Mouse (Mus musculus): Measurements from ENCODE around the gene Asah2. TPM values are rescaled to one million over a fixed set of nuclear protein-coding genes. Genes with fewer than 3 reads are reported as not detected.
"Not testable (repeated sequence)": the region's sequence is repeated elsewhere in the genome, so short reads cannot be mapped to it uniquely, and the experiment has no call there.

Asah2 gene
- polyA plus RNA-seq, 1 experiment from 2014 or later: 4.4 TPM

GRCm38 (mm10) chr19:32098582-32098981, 9.4 kb downstream of the Asah2 start:
- DNase-seq (ENCODE audit: low spot score): no peak

DNA sequence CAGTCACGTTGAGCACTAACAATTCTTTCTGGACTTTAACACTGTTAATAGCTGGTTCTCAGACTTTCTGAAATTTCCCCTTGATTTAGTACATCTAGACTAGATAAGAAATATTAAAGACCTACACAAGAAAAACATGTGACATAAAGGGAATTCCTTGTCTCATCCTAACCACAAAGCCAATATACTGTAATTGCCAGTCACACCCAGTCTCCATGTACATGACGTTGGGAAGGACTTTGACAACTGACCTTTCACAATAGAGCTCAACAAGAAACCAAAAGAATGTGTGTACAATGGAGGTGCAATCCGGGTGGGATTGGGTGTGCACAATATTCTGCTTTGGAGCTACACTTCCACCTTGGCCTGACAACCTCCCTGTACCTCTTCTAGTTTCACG, 15.7 kb downstream of the Asah2 start:
- ATAC-seq (ENCODE audit: low FRiP score, low TSS enrichment) (no peak), DNase-seq (ENCODE audit: low spot score) (no peak)
- TF ChIP-seq EP300 (optimal IDR thresholded peaks at IDR 0.05): no peak
- no peak for TF ChIP-seq CTCF (IDR thresholded peaks at IDR 0.05; ENCODE audit: low read depth)
- no peak overlapping the region for H3K4me3 ChIP-seq (ENCODE audit: low read depth, low read length)
- no peak overlapping the region for H3K4me2 ChIP-seq (replicated peaks; ENCODE audit: low read depth)
- no peaks in the 10 kb centered on the region for H3K4me1 ChIP-seq (replicated peaks; ENCODE audit: control insufficient read depth, insufficient read depth)
- H3K27me3 ChIP-seq (ENCODE audit: control insufficient read depth, insufficient read depth, low read length): no peaks in the 10 kb centered on the region
- no peak overlapping the region for H3K27ac ChIP-seq (replicated peaks)
- H3K36me3 ChIP-seq (ENCODE audit: control insufficient read depth, insufficient read depth, low read length): no peaks in the 10 kb centered on the region
- no peaks in the 10 kb centered on the region for H3K9me3 ChIP-seq (ENCODE audit: control insufficient read depth, low read length)
- H3K9ac ChIP-seq (ENCODE audit: low read length): no peak overlapping the region
- WGBS: 70% methylated on average over 4 of the region's 4 CpGs

More at GRCm38 (mm10) chr19:32098582-32098981, 9.4 kb downstream of the Asah2 start:
- no peak overlapping the region for H3K27ac ChIP-seq (replicated peaks)
- no peak for TF ChIP-seq EP300 (optimal IDR thresholded peaks at IDR 0.05)
- TF ChIP-seq CTCF (IDR thresholded peaks at IDR 0.05; ENCODE audit: low read depth): peak; percentile 49
- no peaks in the 10 kb centered on the region for H3K36me3 ChIP-seq (ENCODE audit: control insufficient read depth, insufficient read depth, low read length)
- no peaks in the 10 kb centered on the region for H3K9me3 ChIP-seq (ENCODE audit: control insufficient read depth, low read length)
- WGBS: 72% methylated on average over 3 of the region's 3 CpGs
- no peak for ATAC-seq (ENCODE audit: low FRiP score, low TSS enrichment)
- H3K9ac ChIP-seq (ENCODE audit: low read length): no peak overlapping the region
- H3K27me3 ChIP-seq (ENCODE audit: control insufficient read depth, insufficient read depth, low read length): no peaks in the 10 kb centered on the region
- H3K4me2 ChIP-seq (replicated peaks; ENCODE audit: low read depth): no peak overlapping the region
- H3K4me3 ChIP-seq (ENCODE audit: low read depth, low read length): no peak overlapping the region
- H3K4me1 ChIP-seq (replicated peaks; ENCODE audit: control insufficient read depth, insufficient read depth): no peaks in the 10 kb centered on the region

GRCm38 (mm10) chr19:32090804-32091203, 17.2 kb downstream of the Asah2 start:
- WGBS: 84% methylated on average over 4 of the region's 4 CpGs
- H3K36me3 ChIP-seq (ENCODE audit: control insufficient read depth, insufficient read depth, low read length): no peaks in the 10 kb centered on the region
- no peak for DNase-seq (ENCODE audit: low spot score)

GRCm38 (mm10) chr19:32088570-32088969, 19.4 kb downstream of the Asah2 start:
- Histone ChIP-seq H3K27ac (replicated peaks) (no peak overlapping the region), H3K27me3 (ENCODE audit: control insufficient read depth, insufficient read depth, low read length) (no peaks in the 10 kb centered on the region), H3K36me3 (ENCODE audit: control insufficient read depth, insufficient read depth, low read length) (no peaks in the 10 kb centered on the region), H3K4me1 (replicated peaks; ENCODE audit: control insufficient read depth, insufficient read depth) (no peaks in the 10 kb centered on the region), H3K9ac (ENCODE audit: low read length) (no peak overlapping the region), H3K4me3 (ENCODE audit: low read depth, low read length) (no peak overlapping the region), H3K4me2 (replicated peaks; ENCODE audit: low read depth) (no peak overlapping the region), H3K9me3 (ENCODE audit: control insufficient read depth, low read length) (no peaks in the 10 kb centered on the region)
- 71% methylated on average over 1 of the region's 1 CpGs for WGBS
- TF ChIP-seq CTCF (IDR thresholded peaks at IDR 0.05; ENCODE audit: low read depth): no peak
- TF ChIP-seq EP300 (optimal IDR thresholded peaks at IDR 0.05): no peak
- no peak for DNase-seq (ENCODE audit: low spot score)
- no peak for ATAC-seq (ENCODE audit: low FRiP score, low TSS enrichment)

More at GRCm38 (mm10) chr19:32090804-32091203, 17.2 kb downstream of the Asah2 start:
- no peak overlapping the region for H3K4me2 ChIP-seq (replicated peaks; ENCODE audit: low read depth)
- no peaks in the 10 kb centered on the region for H3K27me3 ChIP-seq (ENCODE audit: control insufficient read depth, insufficient read depth, low read length)
- no peak overlapping the region for H3K27ac ChIP-seq (replicated peaks)
- H3K4me3 ChIP-seq (ENCODE audit: low read depth, low read length): no peak overlapping the region
- ATAC-seq (ENCODE audit: low FRiP score, low TSS enrichment): no peak
- H3K9ac ChIP-seq (ENCODE audit: low read length): no peak overlapping the region
- H3K9me3 ChIP-seq (ENCODE audit: control insufficient read depth, low read length): no peaks in the 10 kb centered on the region
- no peaks in the 10 kb centered on the region for H3K4me1 ChIP-seq (replicated peaks; ENCODE audit: control insufficient read depth, insufficient read depth)
- TF ChIP-seq CTCF (IDR thresholded peaks at IDR 0.05; ENCODE audit: low read depth) (no peak), EP300 (optimal IDR thresholded peaks at IDR 0.05) (no peak)

GRCm38 (mm10) chr19:32087736-32088470, 20.1 kb downstream of the Asah2 start:
- TF ChIP-seq EP300 (optimal IDR thresholded peaks at IDR 0.05): no peak
- TF ChIP-seq CTCF (IDR thresholded peaks at IDR 0.05; ENCODE audit: low read depth): no peak
- no peaks in the 10 kb centered on the region for H3K9me3 ChIP-seq (ENCODE audit: control insufficient read depth, low read length)
- H3K4me1 ChIP-seq (replicated peaks; ENCODE audit: control insufficient read depth, insufficient read depth): no peaks in the 10 kb centered on the region
- no peaks in the 10 kb centered on the region for H3K36me3 ChIP-seq (ENCODE audit: control insufficient read depth, insufficient read depth, low read length)
- 69% methylated on average over 6 of the region's 6 CpGs for WGBS
- H3K4me3 ChIP-seq (ENCODE audit: low read depth, low read length): no peak overlapping the region
- no peak overlapping the region for H3K4me2 ChIP-seq (replicated peaks; ENCODE audit: low read depth)
- ATAC-seq (ENCODE audit: low FRiP score, low TSS enrichment): no peak
- H3K9ac ChIP-seq (ENCODE audit: low read length): no peak overlapping the region
- H3K27me3 ChIP-seq (ENCODE audit: control insufficient read depth, insufficient read depth, low read length): no peaks in the 10 kb centered on the region
- H3K27ac ChIP-seq (replicated peaks): no peak overlapping the region
- DNase-seq (ENCODE audit: low spot score): no peak

DNA sequence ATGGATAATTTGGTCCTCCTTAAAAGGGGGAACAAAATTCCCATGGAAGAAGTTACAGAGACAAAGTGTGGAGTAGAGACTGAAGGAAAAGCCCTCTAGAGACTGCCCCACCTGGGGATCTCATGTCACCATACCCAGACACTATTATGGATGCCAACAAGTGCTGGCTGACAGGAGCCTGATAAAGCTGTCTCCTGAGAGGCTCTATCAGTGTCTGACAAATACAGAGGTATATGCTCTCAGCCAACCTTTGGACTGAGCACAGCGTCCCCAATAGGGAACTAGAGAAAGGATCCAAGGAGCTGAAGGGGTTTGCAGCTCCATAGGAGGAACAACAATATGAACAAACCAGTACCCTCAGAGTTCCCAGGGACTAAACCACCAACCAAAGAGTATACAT, 23.2 kb downstream of the Asah2 start:
- H3K4me1 ChIP-seq (replicated peaks; ENCODE audit: control insufficient read depth, insufficient read depth); H3K4me2 ChIP-seq (replicated peaks; ENCODE audit: low read depth); H3K4me3 ChIP-seq (ENCODE audit: low read depth, low read length); H3K9me3 ChIP-seq (ENCODE audit: control insufficient read depth, low read length); H3K36me3 ChIP-seq (ENCODE audit: control insufficient read depth, insufficient read depth, low read length); H3K27ac ChIP-seq (replicated peaks); DNase-seq (ENCODE audit: low spot score); ATAC-seq (ENCODE audit: low FRiP score, low TSS enrichment); H3K27me3 ChIP-seq (ENCODE audit: control insufficient read depth, insufficient read depth, low read length); H3K9ac ChIP-seq (ENCODE audit: low read length): not testable (repeated sequence)
- WGBS: 95% methylated on average over 1 of the region's 1 CpGs

Data from stomach, postnatal 0 days (tissue).